Mouse (Mus musculus) ES-E14 (cell line): ENCODE measurements around the gene Ext2. TPM values are rescaled to one million over a fixed set of nuclear protein-coding genes. Genes with fewer than 3 reads are reported as not detected.

Experiments used
- DNase-seq: peaks from one replicate; pipeline ENCODE4 v3.0.0-alpha.2; 2013; ENCODE audit warnings: low read depth, low spot score
- H3K27ac ChIP-seq: 2 replicates; pipeline ENCODE4 v1.5.1; 2012; ENCODE audit warnings: low read depth, mild to moderate bottlenecking, low read length, moderate library complexity, mixed read lengths; ENCODE audit not compliant: poor library complexity, insufficient read depth, severe bottlenecking
- H3K36me3 ChIP-seq: 2 replicates; pipeline ENCODE4 v1.6.1; 2012; ENCODE audit warnings: mild to moderate bottlenecking, low read length, moderate library complexity, mixed read lengths; ENCODE audit not compliant: control insufficient read depth, poor library complexity, insufficient read depth, severe bottlenecking
- H3K4me1 ChIP-seq, 2 experiments: fragments of 150-350 bp in 1 of 2; sonication (generic) in 1 of 2; 2 replicates each; pipeline ENCODE4 v1.6.1; 2012; ENCODE audit warnings: low read length in 2 of 2, mild to moderate bottlenecking in 1 of 2, mixed read lengths in 1 of 2; ENCODE audit not compliant: control insufficient read depth in 2 of 2, insufficient read depth in 2 of 2, poor library complexity in 1 of 2
- H3K4me3 ChIP-seq, 2 experiments: fragments of 150-350 bp in 1 of 2; sonication (generic) in 1 of 2; 2 replicates each; pipeline ENCODE4 v1.5.1; 2012; ENCODE audit warnings: low read length in 2 of 2, low read depth in 1 of 2, mild to moderate bottlenecking in 1 of 2, mixed read lengths in 1 of 2; ENCODE audit not compliant: insufficient read depth in 1 of 2, poor library complexity in 1 of 2, severe bottlenecking in 1 of 2
- H3K9ac ChIP-seq: 2 replicates; pipeline ENCODE4 v1.6.1; 2012; ENCODE audit warnings: low read depth, mild to moderate bottlenecking, low read length, mixed read lengths; ENCODE audit not compliant: poor library complexity, insufficient read depth, severe bottlenecking
- H3K9me3 ChIP-seq: fragments of 150-350 bp; sonication (generic); 2 replicates; pipeline ENCODE4 v1.6.1; 2012; ENCODE audit warnings: low read depth, mild to moderate bottlenecking, low read length; ENCODE audit not compliant: control insufficient read depth, insufficient read depth
- CHD2 ChIP-seq: IDR thresholded peaks from 2 replicates; pipeline ENCODE4 v1.6.1; 2014; ENCODE audit warnings: mild to moderate bottlenecking, low read depth, low read length, inconsistent platforms
- HCFC1 ChIP-seq: IDR thresholded peaks from 2 replicates; pipeline ENCODE4 v1.6.1; 2012; ENCODE audit warnings: low read length, inconsistent platforms, borderline replicate concordance; ENCODE audit not compliant: insufficient read depth
- MAFK ChIP-seq: IDR thresholded peaks from 2 replicates; pipeline ENCODE4 v1.6.1; 2014; ENCODE audit warnings: mild to moderate bottlenecking, low read depth, low read length, inconsistent platforms; ENCODE audit not compliant: insufficient read depth
- ZC3H11A ChIP-seq: IDR thresholded peaks from 2 replicates; pipeline ENCODE4 v1.6.1; 2012; ENCODE audit warnings: low read depth, mild to moderate bottlenecking, inconsistent platforms, low read length, borderline replicate concordance
- ZNF384 ChIP-seq: IDR thresholded peaks from 2 replicates; pipeline ENCODE4 v1.6.1; 2012; ENCODE audit warnings: low read depth, low read length, inconsistent platforms
- in situ Hi-C, 2 experiments: fragments of 600-800 bp; cut with MboI; formaldehyde crosslinking; loops; one replicate each; pipeline ENCODE4 v1.15.1; 2025; ENCODE audit warnings: low sequenced_read_pairs in 2 of 2, inconsistent platforms in 1 of 2; ENCODE audit not compliant: unreplicated experiment in 2 of 2
- total RNA-seq: library from RNA; depleted of rRNA; stranded (reverse); fragments of 300-350 nt; gene quantifications from 2 replicates; pipeline ENCODE4 v1.2.3, GENCODE M21; 2012

The Ext2 gene
- total RNA-seq, 1 experiment: 49.9 TPM

DNA sequence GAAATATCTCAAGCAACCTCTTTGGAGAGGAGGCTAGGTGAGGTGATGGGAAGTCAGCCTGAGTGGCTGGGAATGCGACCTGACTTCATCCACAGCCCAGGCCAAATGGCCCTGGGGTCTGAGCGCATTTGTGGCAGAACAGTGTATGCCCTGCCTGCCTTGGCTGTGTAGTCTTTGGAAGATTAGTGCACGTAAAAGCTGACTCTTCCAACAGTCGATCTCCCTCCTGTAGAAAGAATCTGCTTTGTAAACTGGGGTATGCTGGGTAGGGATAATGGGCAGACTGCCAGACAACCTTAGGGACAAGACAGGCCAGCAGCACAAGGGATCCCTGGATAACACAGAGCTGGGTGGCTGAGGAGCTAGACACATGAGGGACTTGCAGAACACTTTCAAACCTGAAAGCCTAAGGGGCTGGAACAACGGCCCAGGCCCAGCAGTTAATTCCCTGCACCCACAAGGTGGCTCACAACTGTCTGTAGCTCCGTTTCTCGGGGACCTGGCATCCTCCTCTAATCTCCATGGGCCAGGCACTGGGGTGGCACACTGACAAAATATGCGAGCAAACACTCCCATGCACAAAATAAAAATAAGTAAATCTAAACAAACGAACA is 38.3 kb downstream of the Ext2 start:
- no peak overlapping the region for H3K27ac ChIP-seq
- H3K4me3 ChIP-seq: no peak overlapping the region
- in situ Hi-C loops: no loop called here
- no peaks in the 10 kb centered on the region; the same call in 1 of the 2 replicates for H3K36me3 ChIP-seq
- H3K9me3 ChIP-seq: no peaks in the 10 kb centered on the region
- TF ChIP-seq ZNF384 (no peak), HCFC1 (no peak), ZC3H11A (no peak), CHD2 (no peak), MAFK (no peak)
- H3K9ac ChIP-seq: no peak overlapping the region
- peaks cover 8 to 15% of the 10 kb centered on the region in 2 experiments for H3K4me1 ChIP-seq
- no peak for DNase-seq

DNA sequence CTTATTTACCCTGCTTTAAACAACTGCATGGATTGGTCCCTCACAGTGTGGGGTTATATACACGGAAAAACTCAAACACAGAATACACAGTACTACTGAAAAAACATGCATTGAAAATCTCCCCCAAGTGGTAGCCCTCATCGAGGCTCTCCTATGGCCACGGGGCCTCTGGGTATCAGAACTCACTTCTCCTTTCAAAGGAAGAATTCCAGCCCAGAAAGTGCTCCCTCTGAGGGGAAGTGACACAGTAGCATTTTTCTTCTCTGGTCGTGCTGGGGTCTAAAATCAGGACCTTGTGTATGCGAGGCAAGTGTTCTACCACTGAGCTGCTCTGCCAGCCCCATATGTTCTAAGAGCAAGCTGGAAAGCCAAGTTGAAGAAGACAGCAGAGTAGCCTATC is 39.7 kb downstream of the Ext2 start:
- H3K4me1 ChIP-seq: peaks cover 8 to 15% of the 10 kb centered on the region in 2 experiments
- no peak overlapping the region for H3K4me3 ChIP-seq
- TF ChIP-seq CHD2 (no peak), HCFC1 (no peak), ZNF384 (no peak), ZC3H11A (no peak), MAFK (no peak)
- no peak overlapping the region for H3K9ac ChIP-seq
- H3K9me3 ChIP-seq: no peaks in the 10 kb centered on the region
- no peaks in the 10 kb centered on the region; the same call in 1 of the 2 replicates for H3K36me3 ChIP-seq
- in situ Hi-C loops: no loop called here
- DNase-seq: no peak
- H3K27ac ChIP-seq: no peak overlapping the region

DNA sequence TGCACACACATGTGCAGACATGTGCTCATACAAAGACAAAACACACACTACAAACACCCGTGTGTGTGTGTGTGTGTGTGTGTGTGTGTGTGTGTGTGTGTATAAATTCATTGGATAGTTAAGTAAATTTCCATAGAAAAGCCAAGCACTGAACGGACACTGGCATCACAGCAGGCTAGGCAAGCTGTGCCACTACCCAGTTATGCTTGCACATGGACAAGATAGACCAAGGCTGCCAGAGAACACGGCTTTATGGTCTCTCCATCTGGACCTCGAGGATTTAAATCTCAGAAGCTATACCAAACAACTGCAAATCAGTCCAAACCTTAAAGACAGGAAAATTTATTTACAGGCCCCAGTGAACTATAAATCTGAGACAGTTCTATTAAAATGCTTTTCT is 40.2 kb downstream of the Ext2 start:
- in situ Hi-C loops: no loop called here
- no peak overlapping the region for H3K27ac ChIP-seq
- H3K9me3 ChIP-seq: no peaks in the 10 kb centered on the region
- DNase-seq: no peak
- no peak overlapping the region for H3K4me3 ChIP-seq
- H3K9ac ChIP-seq: no peak overlapping the region
- H3K36me3 ChIP-seq: no peaks in the 10 kb centered on the region; the same call in 1 of the 2 replicates
- peaks cover 8 to 15% of the 10 kb centered on the region in 2 experiments for H3K4me1 ChIP-seq
- TF ChIP-seq MAFK (no peak), ZNF384 (no peak), ZC3H11A (no peak), HCFC1 (no peak), CHD2 (no peak)

DNA sequence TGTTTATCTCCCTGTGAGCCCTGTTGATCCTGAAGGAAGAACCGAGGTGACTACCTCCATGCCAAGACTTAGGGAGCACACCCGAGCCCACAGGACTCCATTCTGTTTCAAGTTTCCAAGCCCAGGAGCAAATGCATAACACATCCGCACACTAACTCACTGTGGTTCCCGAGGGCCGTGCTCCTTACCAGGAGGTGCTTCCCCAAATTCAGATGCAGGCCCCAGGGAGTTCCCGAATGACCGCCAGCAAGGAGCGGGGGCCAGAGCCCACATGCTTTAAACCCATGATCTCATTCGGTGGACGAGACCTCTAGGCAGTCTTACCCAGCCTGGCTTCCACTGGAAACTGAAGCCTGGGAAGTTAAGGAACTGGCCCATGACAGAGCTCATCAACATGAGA is 41.8 kb downstream of the Ext2 start:
- Histone ChIP-seq H3K4me1 (peaks cover 2 to 10% of the 10 kb centered on the region in 2 experiments; a peak in 3 of 4 replicates), H3K9ac (no peak overlapping the region), H3K36me3 (no peaks in the 10 kb centered on the region; the same call in 1 of the 2 replicates), H3K9me3 (no peaks in the 10 kb centered on the region), H3K4me3 (no peak overlapping the region), H3K27ac (no peak overlapping the region)
- in situ Hi-C loops: no loop called here
- no peak for DNase-seq
- no peak for TF ChIP-seq HCFC1

DNA sequence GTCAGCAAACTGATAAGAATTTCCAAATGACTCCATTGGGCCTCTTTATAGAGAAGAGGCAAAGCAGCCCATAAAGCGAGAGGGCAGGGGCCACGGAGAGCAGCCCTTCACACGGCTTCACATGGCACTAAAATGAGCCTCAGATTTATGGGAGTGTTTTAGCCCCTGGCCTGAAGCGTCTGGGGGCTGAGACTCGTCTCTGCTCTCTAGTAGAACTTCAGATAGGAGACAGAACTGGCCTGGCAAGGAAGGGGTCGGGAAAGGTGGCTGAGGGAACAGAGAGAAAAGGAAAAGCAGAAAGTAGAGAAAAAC is 42.5 kb downstream of the Ext2 start:
- in situ Hi-C loops: no loop called here
- no peaks in the 10 kb centered on the region; the same call in 1 of the 2 replicates for H3K36me3 ChIP-seq
- H3K4me1 ChIP-seq: peaks cover 0 to 6% of the 10 kb centered on the region in 2 experiments; a peak in 2 of 4 replicates
- H3K9ac ChIP-seq: no peak overlapping the region
- H3K9me3 ChIP-seq: no peaks in the 10 kb centered on the region
- no peak overlapping the region for H3K4me3 ChIP-seq
- no peak overlapping the region for H3K27ac ChIP-seq
- DNase-seq: no peak
- TF ChIP-seq CHD2 (no peak), HCFC1 (no peak), ZC3H11A (no peak), MAFK (no peak), ZNF384 (no peak)
